Mouse (Mus musculus) megakaryocyte, embryonic 14.5 days (primary cell): ENCODE data around the gene Inpp5e.

ENCODE experiments used
- FLI1 ChIP-seq: IDR thresholded peaks from 2 replicates; pipeline ENCODE4 v1.6.1; 2012; ENCODE audit warnings: low read length, inconsistent platforms, mixed read lengths
- GATA1 ChIP-seq: IDR thresholded peaks from 3 replicates; pipeline ENCODE4 v1.6.1; 2012; ENCODE audit warnings: mixed read lengths, low read length, inconsistent platforms, borderline replicate concordance

GRCm38 (mm10) chr2:26443876-26444275 lies 34.9 kb upstream of the Inpp5e start:
- TF ChIP-seq GATA1 (no peak), FLI1 (no peak)
